Comparison of ENCODE assay signal across 12 mouse cellular contexts in genomic region chr19:11537336-11537735, GRCm38 (mm10). TPM values are rescaled to one million over a fixed set of nuclear protein-coding genes. Genes with fewer than 3 reads are reported as not detected.
A peak's percentile ranks its signal among the peaks of the same experiment; 100 is the strongest.
DNase-seq lines count a peak whose midpoint lies in the region; ATAC-seq and TF ChIP-seq lines count a peak whose summit lies in the region.
"Had no signal": no experiment of that assay in that cellular context is flagged by ENCODE, and none has a peak within 500 bp of the region (broad histone marks: within the 10 kb centered on the region; RNA-seq: fewer than 3 reads in every experiment).

No protein-coding gene starts in this region.

- H3K4me1 ChIP-seq in lung, adult 2 months (ENCODE audit: control insufficient read depth, insufficient read depth, low read length): no peaks in the 10 kb centered on the region
- no peaks in the 10 kb centered on the region for H3K4me1 ChIP-seq in lung, postnatal 0 days (ENCODE audit: insufficient read depth, low read depth, low read length)
- H3K4me1 ChIP-seq in intestine, embryonic 16.5 days (ENCODE audit: control insufficient read depth, insufficient read depth, low read length): no peaks in the 10 kb centered on the region
- H3K4me1 ChIP-seq: heart, embryonic 15.5 days; limb, embryonic 15.5 days had no signal

- H3K9ac ChIP-seq in lung, postnatal 0 days (replicated peaks; ENCODE audit: low read depth): no peak overlapping the region
- no peak overlapping the region for H3K9ac ChIP-seq in intestine, embryonic 16.5 days (ENCODE audit: low read depth, low read length)
- H3K9ac ChIP-seq: heart, embryonic 15.5 days; limb, embryonic 15.5 days had no signal

- no peaks in the 10 kb centered on the region for H3K9me3 ChIP-seq in lung, postnatal 0 days (ENCODE audit: low read length)
- H3K9me3 ChIP-seq in intestine, embryonic 16.5 days (ENCODE audit: control insufficient read depth, low read length): no peaks in the 10 kb centered on the region
- H3K9me3 ChIP-seq: heart, embryonic 15.5 days; limb, embryonic 15.5 days had no signal

- H3K27me3 ChIP-seq in lung, postnatal 0 days (replicated peaks; ENCODE audit: insufficient read depth, low read length): no peaks in the 10 kb centered on the region
- no peaks in the 10 kb centered on the region for H3K27me3 ChIP-seq in intestine, embryonic 16.5 days (replicated peaks; ENCODE audit: control insufficient read depth, insufficient read depth, low read length)
- H3K27me3 ChIP-seq: heart, embryonic 15.5 days; limb, embryonic 15.5 days had no signal

- H3K4me2 ChIP-seq in lung, postnatal 0 days (replicated peaks; ENCODE audit: low read depth, low read length): no peak overlapping the region
- H3K4me2 ChIP-seq in intestine, embryonic 16.5 days (ENCODE audit: low read depth, low read length): no peak overlapping the region
- H3K4me2 ChIP-seq: heart, embryonic 15.5 days; limb, embryonic 15.5 days had no signal

- no peak for TF ChIP-seq CTCF in lung, adult 2 months (IDR thresholded peaks at IDR 0.05; ENCODE audit: insufficient read depth, low read length)
- no peak for TF ChIP-seq CTCF in gastrocnemius, adult 2 months (IDR thresholded peaks at IDR 0.05)
- no peak for TF ChIP-seq CTCF in lung, postnatal 0 days (IDR thresholded peaks at IDR 0.05)

- ATAC-seq in lung, postnatal 0 days: 0 out of 2 replicates have a peak, but pooled peaks have one; percentile 6
- ATAC-seq in intestine, embryonic 16.5 days: no peak

- DNase-seq in lung, adult 2 months: no peak
- no peak for DNase-seq in lung, postnatal 25 days (ENCODE audit: low spot score)
- DNase-seq in embryo, embryonic 10 days (ENCODE audit: low spot score): peak; percentile 54
- DNase-seq in gastrocnemius, adult 2 months: peak; percentile 46
- no peak for DNase-seq in lung, postnatal 0 days (ENCODE audit: low spot score)
- no peak for DNase-seq in adrenal gland, postnatal 14 days
- DNase-seq: spleen, adult 18-20 months had no signal

- no peak overlapping the region for H3K27ac ChIP-seq in gastrocnemius, adult 2 months
- no peak overlapping the region for H3K27ac ChIP-seq in lung, postnatal 0 days (ENCODE audit: low read length)
- no peak overlapping the region for H3K27ac ChIP-seq in intestine, embryonic 16.5 days (ENCODE audit: low read length)
- H3K27ac ChIP-seq: heart, embryonic 15.5 days; limb, embryonic 15.5 days had no signal

- no peak for TF ChIP-seq POLR2A in lung, adult 2 months (IDR thresholded peaks at IDR 0.05; ENCODE audit: borderline replicate concordance, extremely low read depth, low read depth, low read length)

- H3K4me3 ChIP-seq in lung, adult 2 months (replicated peaks; ENCODE audit: extremely low read depth, low read depth, low read length): peak overlapping the region; percentile 29
- peak overlapping the region; percentile 54 for H3K4me3 ChIP-seq in gastrocnemius, adult 2 months
- H3K4me3 ChIP-seq in lung, postnatal 0 days (ENCODE audit: low read depth, low read length): no peak overlapping the region
- H3K4me3 ChIP-seq in intestine, embryonic 16.5 days (ENCODE audit: low read length): no peak overlapping the region
- H3K4me3 ChIP-seq: erythroblast, embryonic 14.5 days; heart, embryonic 15.5 days; limb, embryonic 15.5 days; myocyte had no signal

- H3K36me3 ChIP-seq in lung, postnatal 0 days (ENCODE audit: insufficient read depth, low read length): no peaks in the 10 kb centered on the region
- no peaks in the 10 kb centered on the region for H3K36me3 ChIP-seq in intestine, embryonic 16.5 days (ENCODE audit: control insufficient read depth, insufficient read depth, low read length)
- H3K36me3 ChIP-seq: heart, embryonic 15.5 days; limb, embryonic 15.5 days had no signal

- 25% methylated on average over 1 of the region's 2 CpGs for WGBS in lung, adult 2 months
- WGBS in lung, postnatal 0 days: 15% methylated on average over 2 of the region's 2 CpGs
- 26% methylated on average over 2 of the region's 2 CpGs for WGBS in intestine, embryonic 16.5 days

- no peak for TF ChIP-seq EP300 in lung, postnatal 0 days (IDR thresholded peaks at IDR 0.05)

- intact Hi-C loops in gastrocnemius, adult 2 months (cut with DNase I): no loop called here

RNA-seq across cellular contexts. Expression of gene Ms4a4d, which starts 0.7 kb away (rescaled TPM):
- polyA plus RNA-seq in lung, adult 2 months (2012; rRNA removed): 31.7 and 38.3 TPM in 2 replicates
- total RNA-seq in gastrocnemius, adult 2 months (2021): 1 to 10 TPM; 4.0 TPM
- polyA plus RNA-seq in lung, postnatal 0 days (2015; fragmentation: Nextera tagmentation; extraction: Ambion mirVana): 3.8 and 4.3 TPM in 2 replicates
- polyA plus RNA-seq in intestine, embryonic 16.5 days (2015; fragmentation: Nextera tagmentation; extraction: Ambion mirVana): 4.0 and 4.3 TPM in 2 replicates
- 2.0 and 3.9 TPM in 2 replicates for total RNA-seq in adrenal gland, postnatal 14 days (2021)
- polyA plus RNA-seq: erythroblast, embryonic 14.5 days had no signal

RNA-seq across cellular contexts. Expression of gene Ms4a6b, which starts 21.0 kb away (rescaled TPM):
- polyA plus RNA-seq in lung, adult 2 months (2012; rRNA removed): 4.2 and 7.2 TPM in 2 replicates
- total RNA-seq in gastrocnemius, adult 2 months (2021): 1 to 10 TPM in 1 of 2 experiments, under 1 TPM in 1; 0.54 to 2.7 TPM
- 5.2 and 7.1 TPM in 2 replicates for polyA plus RNA-seq in lung, postnatal 0 days (2015; fragmentation: Nextera tagmentation; extraction: Ambion mirVana)
- polyA plus RNA-seq in intestine, embryonic 16.5 days (2015; fragmentation: Nextera tagmentation; extraction: Ambion mirVana): 6.3 and 8.1 TPM in 2 replicates
- 3.1 and 22.4 TPM in 2 replicates for total RNA-seq in adrenal gland, postnatal 14 days (2021)
- polyA plus RNA-seq: erythroblast, embryonic 14.5 days; myocyte had no signal

RNA-seq across cellular contexts. Expression of gene Gm8369, which starts 51.6 kb away (rescaled TPM):
- polyA plus RNA-seq in lung, adult 2 months (2012; rRNA removed): 3.4 and 8.1 TPM in 2 replicates
- not detected for total RNA-seq in gastrocnemius, adult 2 months (2021)
- polyA plus RNA-seq in lung, postnatal 0 days (2015; fragmentation: Nextera tagmentation; extraction: Ambion mirVana): 0.14 and 0.20 TPM in 2 replicates
- not detected in 2 replicates for polyA plus RNA-seq in intestine, embryonic 16.5 days (2015; fragmentation: Nextera tagmentation; extraction: Ambion mirVana)
- total RNA-seq in adrenal gland, postnatal 14 days (2021): 0.44 and 7.2 TPM in 2 replicates
- polyA plus RNA-seq: erythroblast, embryonic 14.5 days; heart, embryonic 15.5 days; limb, embryonic 15.5 days; myocyte had no signal

Comparison
In these comparisons a context has a peak if more than half of its experiments do, and no peak if none do; other contexts are left out.
1. H3K4me3 ChIP-seq: peak in lung, adult 2 months (single experiment) and gastrocnemius, adult 2 months (single experiment); none in lung, postnatal 0 days (single experiment) and intestine, embryonic 16.5 days (single experiment).
2. DNase-seq: peak in embryo, embryonic 10 days (single experiment) and gastrocnemius, adult 2 months (single experiment); none in lung, adult 2 months (single experiment), lung, postnatal 25 days (single experiment), lung, postnatal 0 days (single experiment) and adrenal gland, postnatal 14 days (single experiment).